Mouse (Mus musculus): ENCODE results near the gene Akap1. TPM values are rescaled to one million over a fixed set of nuclear protein-coding genes. Genes with fewer than 3 reads are reported as not detected.

Gene Akap1
- polyA plus RNA-seq (2012; rRNA removed) = 22.3 and 32.2 TPM in 2 replicates

DNA sequence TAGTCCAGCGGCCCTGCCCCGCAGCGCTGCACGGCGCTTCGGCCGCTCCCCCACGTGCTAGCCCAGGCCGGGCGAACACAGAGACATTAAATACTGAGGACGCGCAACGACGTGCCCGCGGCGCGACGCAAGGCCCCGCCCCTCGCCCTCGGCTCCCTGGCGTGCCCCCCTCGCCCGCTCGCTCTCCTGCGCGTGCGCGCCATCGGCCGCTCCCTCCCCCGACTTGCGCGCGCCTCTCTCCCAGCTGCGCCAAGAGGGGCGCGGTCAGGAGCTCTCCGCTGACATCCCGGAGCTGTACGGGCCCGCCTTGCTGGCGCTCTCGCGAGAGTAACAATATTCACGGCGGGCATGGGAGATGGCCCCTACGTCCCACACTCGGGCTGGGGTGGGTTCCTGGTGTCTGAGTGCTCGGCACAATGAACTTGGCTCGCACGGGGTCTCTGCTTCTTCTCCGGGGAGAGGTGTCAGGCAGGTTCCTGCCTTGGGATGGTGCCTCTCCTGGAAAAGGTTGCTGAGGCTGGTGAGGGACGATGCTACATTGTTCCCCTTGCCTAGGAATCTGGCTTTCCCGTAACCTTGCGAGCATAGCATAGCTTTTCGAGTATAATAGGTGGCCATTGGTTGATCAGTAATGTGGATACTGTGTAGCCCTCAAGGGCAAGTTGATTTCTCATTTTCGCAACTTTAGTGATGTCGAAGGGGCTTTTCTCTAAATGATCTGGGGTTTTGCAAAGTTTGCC, at the start of gene Akap1:
Gene Akap1, minus strand, starts transcription at position 129 of the 740 bp plus-strand sequence.
- Histone ChIP-seq H3K4me3 (replicated peaks; ENCODE audit: extremely low read depth, low read depth, low read length) (peak within 1 kb of the TSS; percentile 78), H3K4me1 (ENCODE audit: control insufficient read depth, insufficient read depth, low read length) (peaks cover 8% of the 10 kb centered on the region)
- WGBS = 2% methylated on average over 60 of the region's 60 CpGs
- peak; percentile 97 for DNase-seq
- no peak for TF ChIP-seq CTCF (IDR thresholded peaks at IDR 0.05; ENCODE audit: insufficient read depth, low read length)
- TF ChIP-seq POLR2A (IDR thresholded peaks at IDR 0.05; ENCODE audit: borderline replicate concordance, extremely low read depth, low read depth, low read length) = peak; percentile 95

DNA sequence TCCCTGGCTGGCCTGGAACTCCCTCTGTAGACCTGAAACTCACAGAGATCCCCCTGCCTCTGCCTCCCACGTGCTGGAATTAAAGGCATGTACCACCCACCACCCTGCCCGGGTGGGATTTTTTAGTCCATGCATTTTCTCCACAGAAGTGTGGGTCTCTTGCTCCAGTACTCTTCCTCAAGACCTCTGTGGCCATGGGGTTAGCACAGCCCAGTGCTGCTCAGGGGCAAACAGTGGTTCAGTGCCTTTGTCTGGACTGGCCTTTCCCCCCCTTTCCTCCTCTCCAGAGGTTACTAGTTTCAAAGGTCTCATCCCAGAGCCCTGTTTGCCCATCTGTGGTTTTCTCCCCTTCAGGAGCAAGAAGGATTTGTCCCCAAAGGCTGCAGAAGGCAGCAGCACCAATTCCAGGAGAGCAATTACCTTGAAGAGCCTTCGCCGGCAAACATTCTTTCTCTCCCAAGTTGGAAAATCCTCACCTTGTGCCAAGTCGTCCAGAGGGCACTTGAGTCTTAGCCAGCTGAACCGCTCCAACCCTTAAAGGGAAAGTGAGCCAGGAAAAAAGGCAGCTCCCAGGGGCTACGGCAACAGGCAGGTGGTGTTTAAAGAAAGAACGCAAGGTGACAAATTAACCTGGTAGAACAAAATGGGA, 45.1 kb upstream of the Akap1 start:
- Histone ChIP-seq H3K4me1 (ENCODE audit: control insufficient read depth, insufficient read depth, low read length) (peaks cover 2% of the 10 kb centered on the region; the same call in 1 of the 2 replicates), H3K4me3 (replicated peaks; ENCODE audit: extremely low read depth, low read depth, low read length) (no peak overlapping the region)
- 54% methylated on average over 8 of the region's 8 CpGs for WGBS
- no peak for TF ChIP-seq CTCF (IDR thresholded peaks at IDR 0.05; ENCODE audit: insufficient read depth, low read length)
- TF ChIP-seq POLR2A (IDR thresholded peaks at IDR 0.05; ENCODE audit: borderline replicate concordance, extremely low read depth, low read depth, low read length) = no peak
- peak; percentile 80 for DNase-seq

DNA sequence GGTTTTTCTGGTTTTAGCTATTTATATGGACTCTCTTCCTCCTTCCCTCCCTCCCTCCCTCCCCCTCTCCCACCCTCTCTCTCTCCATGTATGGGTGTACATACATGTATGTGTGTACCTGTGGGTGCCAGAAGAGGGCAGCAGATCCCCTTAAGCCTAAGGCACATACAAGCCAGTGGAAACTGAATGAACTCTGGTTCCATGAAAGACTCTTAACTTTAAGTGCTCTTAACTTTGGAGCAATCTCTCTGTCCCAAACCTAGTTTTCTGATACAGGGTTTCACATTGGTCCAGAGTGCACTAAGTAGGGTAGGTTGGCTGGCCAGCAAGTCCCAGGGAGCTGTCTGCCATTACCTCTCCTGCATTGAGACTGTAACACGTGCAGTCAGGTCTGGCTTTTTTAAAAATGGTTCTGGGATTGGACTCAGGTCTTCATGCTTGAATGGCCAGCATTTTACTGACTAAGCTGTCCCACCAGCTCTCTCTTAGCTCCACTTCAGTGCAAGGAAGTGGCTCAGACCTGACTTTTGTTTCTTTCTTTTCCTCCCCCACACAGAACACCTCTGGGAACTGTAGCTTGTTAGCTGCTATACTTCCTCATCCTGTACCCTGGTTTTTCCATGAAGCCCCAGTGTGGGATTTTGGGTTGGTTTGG, 44.3 kb upstream of the Akap1 start:
- no peak overlapping the region for H3K4me3 ChIP-seq (replicated peaks; ENCODE audit: extremely low read depth, low read depth, low read length)
- TF ChIP-seq CTCF (IDR thresholded peaks at IDR 0.05; ENCODE audit: insufficient read depth, low read length) (peak; percentile 49; the same call in 1 of the 2 replicates), POLR2A (IDR thresholded peaks at IDR 0.05; ENCODE audit: borderline replicate concordance, extremely low read depth, low read depth, low read length) (no peak)
- H3K4me1 ChIP-seq (ENCODE audit: control insufficient read depth, insufficient read depth, low read length) = peaks cover 2% of the 10 kb centered on the region; the same call in 1 of the 2 replicates
- 75% methylated on average over 1 of the region's 1 CpGs for WGBS
- peak; percentile 59 for DNase-seq

DNA sequence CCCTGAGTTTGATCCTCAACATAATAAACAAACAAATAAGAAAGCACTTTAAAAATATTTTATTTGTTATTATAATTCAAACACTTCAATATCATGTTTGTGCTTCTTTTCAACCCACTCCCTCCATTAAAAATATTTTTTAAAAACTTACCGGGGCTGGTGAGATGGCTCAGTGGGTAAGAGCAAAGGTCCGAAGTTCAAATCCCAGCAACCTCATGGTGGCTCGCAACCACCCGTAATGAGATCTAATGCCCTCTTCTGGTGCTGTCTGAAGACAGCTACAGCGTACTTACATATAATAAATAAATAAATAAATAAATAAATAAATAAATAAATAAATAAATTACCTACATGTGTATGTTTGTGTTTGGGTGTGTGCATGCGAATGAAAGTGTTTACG, 43.5 kb upstream of the Akap1 start:
- DNase-seq = no peak
- Histone ChIP-seq H3K4me3 (replicated peaks; ENCODE audit: extremely low read depth, low read depth, low read length) (no peak overlapping the region), H3K4me1 (ENCODE audit: control insufficient read depth, insufficient read depth, low read length) (peaks cover 2% of the 10 kb centered on the region; the same call in 1 of the 2 replicates)
- TF ChIP-seq CTCF (IDR thresholded peaks at IDR 0.05; ENCODE audit: insufficient read depth, low read length) = no peak
- no peak for TF ChIP-seq POLR2A (IDR thresholded peaks at IDR 0.05; ENCODE audit: borderline replicate concordance, extremely low read depth, low read depth, low read length)
- WGBS = 91% methylated on average over 7 of the region's 7 CpGs

DNA sequence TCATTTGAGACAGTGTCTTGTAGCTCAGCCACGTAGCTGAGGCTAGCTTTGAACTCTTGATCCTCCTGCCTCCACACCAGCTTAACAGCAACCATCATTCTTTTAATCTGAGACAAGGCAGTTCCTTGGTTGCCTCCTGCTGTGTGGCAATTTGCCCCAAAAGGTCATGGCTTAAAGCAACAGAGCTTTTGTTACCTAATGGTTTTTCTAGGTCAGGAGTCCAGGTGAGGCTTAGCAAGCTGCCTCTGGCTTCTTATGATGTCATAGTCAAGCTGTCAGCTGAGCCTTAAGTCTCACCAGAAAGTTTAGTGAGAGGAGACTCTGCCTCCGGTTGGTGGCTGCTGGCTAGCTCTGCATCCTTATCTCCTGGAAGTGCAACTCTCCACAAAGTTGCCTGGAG, 41.2 kb upstream of the Akap1 start:
- Histone ChIP-seq H3K4me3 (replicated peaks; ENCODE audit: extremely low read depth, low read depth, low read length) (no peak overlapping the region), H3K4me1 (ENCODE audit: control insufficient read depth, insufficient read depth, low read length) (peaks cover 2% of the 10 kb centered on the region)
- TF ChIP-seq CTCF (IDR thresholded peaks at IDR 0.05; ENCODE audit: insufficient read depth, low read length) = no peak
- TF ChIP-seq POLR2A (IDR thresholded peaks at IDR 0.05; ENCODE audit: borderline replicate concordance, extremely low read depth, low read depth, low read length) = no peak
- DNase-seq = no peak
- WGBS = 34% methylated on average over 2 of the region's 2 CpGs

DNA sequence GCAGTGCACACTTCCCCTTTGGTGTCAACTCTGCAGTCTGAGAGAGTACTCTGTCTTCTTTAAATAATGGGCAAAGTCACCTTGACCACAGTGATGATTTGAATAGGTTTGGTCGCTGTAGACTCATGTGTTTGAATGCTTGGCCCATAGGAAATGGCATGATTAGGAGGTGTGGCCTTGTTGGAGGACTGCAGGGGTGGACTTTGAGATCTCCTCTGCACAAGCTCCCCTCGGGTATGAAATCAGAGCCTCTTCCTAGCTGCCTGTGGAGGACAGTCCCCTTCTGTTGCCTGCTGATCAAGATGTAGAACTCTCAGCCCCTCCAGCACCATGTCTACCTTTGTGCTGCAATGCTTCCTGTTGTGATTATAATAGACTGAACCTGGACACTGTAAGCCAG, 39.7 kb upstream of the Akap1 start:
- WGBS = 47% methylated on average over 2 of the region's 2 CpGs
- TF ChIP-seq CTCF (IDR thresholded peaks at IDR 0.05; ENCODE audit: insufficient read depth, low read length) (no peak), POLR2A (IDR thresholded peaks at IDR 0.05; ENCODE audit: borderline replicate concordance, extremely low read depth, low read depth, low read length) (no peak)
- H3K4me3 ChIP-seq (replicated peaks; ENCODE audit: extremely low read depth, low read depth, low read length) = no peak overlapping the region
- H3K4me1 ChIP-seq (ENCODE audit: control insufficient read depth, insufficient read depth, low read length) = no peaks in the 10 kb centered on the region; the same call in 1 of the 2 replicates
- no peak for DNase-seq

DNA sequence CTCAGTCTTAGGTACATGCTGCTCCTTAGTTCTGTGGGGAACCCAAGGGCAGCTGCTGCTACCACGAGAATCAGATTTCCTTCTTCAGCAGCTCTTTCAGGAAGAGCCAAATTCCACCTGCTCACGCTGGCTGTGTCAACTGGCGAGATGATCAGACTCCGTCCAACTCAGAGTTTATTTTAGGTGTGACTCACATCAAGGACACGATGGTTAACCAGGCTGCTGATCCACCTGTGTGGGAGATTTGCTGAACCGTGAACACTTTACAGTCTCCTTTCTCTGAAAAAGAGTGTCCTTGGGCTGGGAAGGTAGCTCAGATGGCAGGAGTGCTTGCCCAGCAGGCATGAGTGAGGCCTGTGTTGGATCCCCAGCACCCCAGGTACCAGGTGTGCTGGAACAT, 38.4 kb upstream of the Akap1 start:
- DNase-seq = no peak
- no peak overlapping the region for H3K4me3 ChIP-seq (replicated peaks; ENCODE audit: extremely low read depth, low read depth, low read length)
- 66% methylated on average over 6 of the region's 6 CpGs for WGBS
- H3K4me1 ChIP-seq (ENCODE audit: control insufficient read depth, insufficient read depth, low read length) = no peaks in the 10 kb centered on the region; the same call in 1 of the 2 replicates
- no peak for TF ChIP-seq CTCF (IDR thresholded peaks at IDR 0.05; ENCODE audit: insufficient read depth, low read length)
- TF ChIP-seq POLR2A (IDR thresholded peaks at IDR 0.05; ENCODE audit: borderline replicate concordance, extremely low read depth, low read depth, low read length) = no peak

DNA sequence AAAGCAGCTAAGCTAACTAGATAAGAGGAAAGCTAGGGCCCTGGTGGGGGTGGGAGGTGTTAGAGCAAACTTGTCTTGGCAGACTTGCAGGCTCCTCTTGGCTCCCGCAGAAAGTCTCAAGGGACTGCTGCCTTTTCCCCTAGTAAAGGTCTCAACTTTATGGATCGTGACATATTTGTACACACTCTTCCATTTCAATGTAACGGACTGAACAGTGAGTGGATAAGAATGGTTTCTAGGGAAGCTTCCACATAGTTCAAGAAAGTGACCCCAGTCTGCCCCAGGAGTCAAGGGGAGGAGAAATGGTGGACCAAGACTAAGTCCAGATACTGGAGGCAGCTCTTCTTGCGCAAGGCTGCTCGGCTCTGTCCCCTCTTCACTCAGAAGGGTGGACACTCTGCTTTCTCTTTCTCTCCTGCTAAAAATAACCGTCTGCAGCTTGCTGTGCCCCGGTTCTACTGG, 37.0 kb upstream of the Akap1 start:
- peaks cover 5% of the 10 kb centered on the region for H3K4me1 ChIP-seq (ENCODE audit: control insufficient read depth, insufficient read depth, low read length)
- 43% methylated on average over 7 of the region's 7 CpGs for WGBS
- TF ChIP-seq CTCF (IDR thresholded peaks at IDR 0.05; ENCODE audit: insufficient read depth, low read length) (no peak), POLR2A (IDR thresholded peaks at IDR 0.05; ENCODE audit: borderline replicate concordance, extremely low read depth, low read depth, low read length) (no peak)
- no peak for DNase-seq
- H3K4me3 ChIP-seq (replicated peaks; ENCODE audit: extremely low read depth, low read depth, low read length) = no peak overlapping the region

DNA sequence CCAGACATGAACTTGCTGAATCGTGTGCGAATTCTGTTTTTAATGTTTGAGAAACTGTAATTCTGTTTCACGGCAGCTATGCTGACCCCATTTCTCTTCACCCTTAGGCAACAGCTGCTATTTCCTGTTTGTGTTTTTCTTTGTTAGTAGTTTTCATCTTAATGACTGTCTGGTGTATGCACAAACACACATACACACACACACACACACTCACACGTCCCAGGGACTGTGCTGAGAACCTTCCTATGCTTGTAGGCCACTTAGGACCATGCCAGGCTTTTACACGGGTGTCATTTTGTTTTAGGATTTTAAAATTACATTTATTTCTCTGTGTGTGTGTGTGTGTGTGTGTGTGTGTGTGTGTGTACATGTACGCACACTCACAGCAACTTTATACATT, 35.2 kb upstream of the Akap1 start:
- WGBS = 73% methylated on average over 6 of the region's 6 CpGs
- TF ChIP-seq CTCF (IDR thresholded peaks at IDR 0.05; ENCODE audit: insufficient read depth, low read length) (no peak), POLR2A (IDR thresholded peaks at IDR 0.05; ENCODE audit: borderline replicate concordance, extremely low read depth, low read depth, low read length) (no peak)
- peaks cover 5% of the 10 kb centered on the region for H3K4me1 ChIP-seq (ENCODE audit: control insufficient read depth, insufficient read depth, low read length)
- H3K4me3 ChIP-seq (replicated peaks; ENCODE audit: extremely low read depth, low read depth, low read length) = no peak overlapping the region
- DNase-seq = no peak

Data from lung, adult 2 months (tissue).